Mouse (Mus musculus) stomach, embryonic 14.5 days (tissue): Measurements from ENCODE around the gene Cngb1. TPM values are rescaled to one million over a fixed set of nuclear protein-coding genes. Genes with fewer than 3 reads are reported as not detected.

Experiments used
- polyA plus RNA-seq: library from polyadenylated mRNA; unstranded; fragments of >200 nt; fragmentation: Nextera tagmentation; extraction: Ambion mirVana; gene quantifications from 2 replicates; pipeline ENCODE4 v1.2.1, GENCODE M21; 2014

Cngb1 gene
- polyA plus RNA-seq, 1 experiment from 2014 or later, result 0.04 TPM

Other genes with a start within 250 kb of the Cngb1 start
- gene Katnb1, start 225.4 kb downstream of the Cngb1 start, polyA plus RNA-seq, result 17.9 and 21.1 TPM in 2 replicates
- 9.3 and 12.3 TPM in 2 replicates for gene Kifc3, start 103.8 kb downstream of the Cngb1 start, polyA plus RNA-seq
- not detected in 2 replicates for gene Tepp, start 4.0 kb upstream of the Cngb1 start, polyA plus RNA-seq
- 7.4 and 8.3 TPM in 2 replicates for gene Zfp319, start 25.4 kb upstream of the Cngb1 start, polyA plus RNA-seq
- 38.0 and 44.2 TPM in 2 replicates for gene Usb1, start 25.7 kb upstream of the Cngb1 start, polyA plus RNA-seq
- gene Mmp15, start 45.7 kb upstream of the Cngb1 start, polyA plus RNA-seq, result 21.5 and 22.0 TPM in 2 replicates
- gene Cfap20, start 128.3 kb upstream of the Cngb1 start, polyA plus RNA-seq, result 181 and 187 TPM in 2 replicates
- gene Csnk2a2, start 183.5 kb upstream of the Cngb1 start, polyA plus RNA-seq, result 22.0 and 23.9 TPM in 2 replicates
- gene Ccdc113, start 227.5 kb upstream of the Cngb1 start, polyA plus RNA-seq, result not detected in 2 replicates